Comparison of ENCODE assay signal across 8 mouse cellular contexts in genomic region chr19:53529705-53530562, GRCm38 (mm10). TPM values are rescaled to one million over a fixed set of nuclear protein-coding genes. Genes with fewer than 3 reads are reported as not detected.
DNase-seq lines count a peak whose midpoint lies in the region; ATAC-seq and TF ChIP-seq lines count a peak whose summit lies in the region.

No protein-coding gene starts in this region.

- H3K4me2 ChIP-seq in limb, embryonic 12.5 days = peak overlapping the region; percentile 92
- peak overlapping the region; percentile 77 for H3K4me2 ChIP-seq in midbrain, embryonic 15.5 days

- H3K36me3 ChIP-seq in limb, embryonic 12.5 days = 0 out of 2 replicates have a peak, but pooled peaks cover 3% of the 10 kb centered on the region
- H3K36me3 ChIP-seq in midbrain, embryonic 15.5 days (replicated peaks) = no peaks in the 10 kb centered on the region

- H3K4me1 ChIP-seq in cortical plate, adult 2 months (ENCODE audit: control insufficient read depth, insufficient read depth, low read length) = peaks cover 2% of the 10 kb centered on the region
- peaks cover 35% of the 10 kb centered on the region for H3K4me1 ChIP-seq in limb, embryonic 12.5 days (replicated peaks)
- H3K4me1 ChIP-seq in midbrain, embryonic 15.5 days = peaks cover 21% of the 10 kb centered on the region

- intact Hi-C loops in heart, postnatal 10 days (cut with DNase I) = loop anchor here (2.0 to 5.0 kb wide), 4 partner anchors 25 to 138 kb away; partner anchors contain the start of gene Smndc1

- TF ChIP-seq POLR2A in cortical plate, adult 2 months (IDR thresholded peaks at IDR 0.05; ENCODE audit: extremely low read depth, insufficient read depth, low read length) = no peak

- peak overlapping the region; percentile 49 for H3K4me3 ChIP-seq in cortical plate, adult 2 months (ENCODE audit: insufficient read depth, low read length)
- peak overlapping the region; percentile 68 for H3K4me3 ChIP-seq in limb, embryonic 12.5 days (replicated peaks)
- peak overlapping the region; percentile 54 for H3K4me3 ChIP-seq in midbrain, embryonic 15.5 days

- 1% methylated on average over 31 of the region's 31 CpGs for WGBS in limb, embryonic 12.5 days
- WGBS in midbrain, embryonic 15.5 days = 3% methylated on average over 31 of the region's 31 CpGs

- peak; percentile 4 for DNase-seq in spleen, adult 12 weeks (ENCODE audit: low spot score)
- DNase-seq in spleen, postnatal 4 days (ENCODE audit: low spot score in 2 of 2) = no peak
- peak; percentile 54 to 56 for DNase-seq in heart, postnatal 10 days
- peak; percentile 53 to 59 for DNase-seq in thymus, postnatal 10 days (ENCODE audit: low spot score in 2 of 2)
- DNase-seq in ovary, postnatal 36 days (ENCODE audit: low spot score) = no peak

- H3K9me3 ChIP-seq in limb, embryonic 12.5 days = no peaks in the 10 kb centered on the region
- H3K9me3 ChIP-seq in midbrain, embryonic 15.5 days = no peaks in the 10 kb centered on the region

- peak overlapping the region; percentile 59 for H3K9ac ChIP-seq in limb, embryonic 12.5 days (replicated peaks)
- peak overlapping the region; percentile 50 for H3K9ac ChIP-seq in midbrain, embryonic 15.5 days

- 0 out of 2 replicates have a peak, but pooled peaks have one; percentile 8 for ATAC-seq in limb, embryonic 12.5 days (ENCODE audit: insufficient number of reproducible peaks, insufficient read depth, low FRiP score, low TSS enrichment, low read depth)
- ATAC-seq in midbrain, embryonic 15.5 days (replicated peaks) = peak; percentile 46; the same call in 1 of the 2 replicates

- no peak for TF ChIP-seq CTCF in cortical plate, adult 2 months (IDR thresholded peaks at IDR 0.05; ENCODE audit: extremely low read depth, insufficient read depth, low read length)

- no peak overlapping the region for H3K27ac ChIP-seq in cortical plate, adult 2 months (ENCODE audit: insufficient read depth, low read length)
- H3K27ac ChIP-seq in limb, embryonic 12.5 days = no peak overlapping the region
- no peak overlapping the region for H3K27ac ChIP-seq in midbrain, embryonic 15.5 days

- H3K27me3 ChIP-seq in limb, embryonic 12.5 days = peaks cover 27% of the 10 kb centered on the region
- H3K27me3 ChIP-seq in midbrain, embryonic 15.5 days (replicated peaks) = peaks cover 32% of the 10 kb centered on the region

RNA-seq across cellular contexts. Expression of gene Dusp5, which starts 1.0 kb away (rescaled TPM):
- 10.4 and 11.8 TPM in 2 replicates for polyA plus RNA-seq in cortical plate, adult 2 months (2012; rRNA removed)
- 10 to 100 TPM; 10.3 to 14.2 TPM for total RNA-seq in heart, postnatal 10 days (2021)
- 3.2 and 3.9 TPM in 2 replicates for polyA plus RNA-seq in limb, embryonic 12.5 days (2016; fragmentation: Nextera tagmentation; extraction: Ambion mirVana)
- 2.7 and 3.7 TPM in 2 replicates for polyA plus RNA-seq in midbrain, embryonic 15.5 days (2015; fragmentation: Nextera tagmentation; extraction: Ambion mirVana)

RNA-seq across cellular contexts. Expression of gene Nutf2-ps1, which starts 58.9 kb away (rescaled TPM):
- 24.4 and 26.5 TPM in 2 replicates for polyA plus RNA-seq in cortical plate, adult 2 months (2012; rRNA removed)
- 100 to 1,000 TPM in 1 of 2 experiments, 10 to 100 TPM in 1; 81.9 to 104 TPM for total RNA-seq in heart, postnatal 10 days (2021)
- polyA plus RNA-seq in limb, embryonic 12.5 days (2016; fragmentation: Nextera tagmentation; extraction: Ambion mirVana) = 449 and 459 TPM in 2 replicates
- 219 and 237 TPM in 2 replicates for polyA plus RNA-seq in midbrain, embryonic 15.5 days (2015; fragmentation: Nextera tagmentation; extraction: Ambion mirVana)

Comparison
In these comparisons a context has a peak if more than half of its experiments do, and no peak if none do; other contexts are left out.
1. DNase-seq: peak in spleen, adult 12 weeks (single experiment), heart, postnatal 10 days (2 of 2) and thymus, postnatal 10 days (2 of 2); none in spleen, postnatal 4 days (0 of 2) and ovary, postnatal 36 days (single experiment).
2. Peak in every context shown above with its lines, with median percentiles within 50 percentile points of each other: H3K4me3 ChIP-seq.